Mouse (Mus musculus) midbrain, embryonic 13.5 days (tissue): Measurements from ENCODE around the gene 1700029P11Rik. TPM values are rescaled to one million over a fixed set of nuclear protein-coding genes. Genes with fewer than 3 reads are reported as not detected.

Experiments
- ATAC-seq: fragments of 200-750 bp; cut with Nextera tagmentation; 2 replicates; pipeline ENCODE4 v1.8.0; 2017; ENCODE audit warnings: mild to moderate bottlenecking, moderate TSS enrichment, moderate library complexity
- H3K27ac ChIP-seq: fragments of 300-500 bp; sonication (generic); 2 replicates; pipeline ENCODE4 v1.5.1; 2015; ENCODE audit warnings: inconsistent platforms, mild to moderate bottlenecking, moderate library complexity
- H3K27me3 ChIP-seq: fragments of 300-500 bp; sonication (generic); 2 replicates; pipeline ENCODE4 v1.6.1; 2015; ENCODE audit warnings: mild to moderate bottlenecking, inconsistent platforms
- H3K36me3 ChIP-seq: fragments of 300-500 bp; sonication (generic); 2 replicates; pipeline ENCODE4 v1.6.1; 2015; ENCODE audit warnings: mild to moderate bottlenecking, inconsistent platforms
- H3K4me1 ChIP-seq: fragments of 300-500 bp; sonication (generic); replicated peaks from 2 replicates; pipeline ENCODE4 v1.6.1; 2015; ENCODE audit warnings: inconsistent platforms
- H3K4me2 ChIP-seq: fragments of 300-500 bp; sonication (generic); replicated peaks from 2 replicates; pipeline ENCODE4 v1.6.1; 2015; ENCODE audit warnings: moderate library complexity, mild to moderate bottlenecking, inconsistent platforms
- H3K4me3 ChIP-seq: fragments of 300-500 bp; sonication (generic); replicated peaks from 2 replicates; pipeline ENCODE4 v1.5.1; 2015; ENCODE audit warnings: mild to moderate bottlenecking, inconsistent platforms
- H3K9ac ChIP-seq: fragments of 300-500 bp; sonication (generic); replicated peaks from 2 replicates; pipeline ENCODE4 v1.6.1; 2015; ENCODE audit warnings: mild to moderate bottlenecking, inconsistent platforms
- H3K9me3 ChIP-seq: fragments of 300-500 bp; sonication (generic); 2 replicates; pipeline ENCODE4 v1.6.1; 2016; ENCODE audit warnings: mild to moderate bottlenecking, inconsistent platforms
- WGBS: fragments of 180-500 bp; shearing (Covaris S2); methylation state at CpG from one replicate; pipeline ENCODE4 v1.1.7; 2015; 5-methylcytosine and 5-hydroxymethylcytosine counted together
- polyA plus RNA-seq: library from polyadenylated mRNA; unstranded; fragments of >200 nt; fragmentation: Nextera tagmentation; extraction: Ambion mirVana; gene quantifications from 2 replicates; pipeline ENCODE4 v1.2.1, GENCODE M21; 2015

Gene 1700029P11Rik
- polyA plus RNA-seq, 1 experiment from 2014 or later, result not detected

- Histone ChIP-seq H3K4me3 (no peak overlapping the region), H3K9me3 (no peaks in the 10 kb centered on the region), H3K36me3 (peaks cover 23% of the 10 kb centered on the region), H3K9ac (no peak overlapping the region), H3K27ac (no peak overlapping the region), H3K4me1 (peaks cover 32% of the 10 kb centered on the region), H3K27me3 (no peaks in the 10 kb centered on the region), H3K4me2 (no peak overlapping the region)
- ATAC-seq, result no peak
- 76% methylated on average over 4 of the region's 4 CpGs for WGBS
Measured at GRCm38 (mm10) chr15:82017461-82017860, 37.1 kb downstream of the 1700029P11Rik start.

- Histone ChIP-seq H3K9me3 (no peaks in the 10 kb centered on the region), H3K4me2 (no peak overlapping the region), H3K27me3 (no peaks in the 10 kb centered on the region), H3K27ac (no peak overlapping the region), H3K9ac (no peak overlapping the region), H3K36me3 (peaks cover 41% of the 10 kb centered on the region), H3K4me3 (no peak overlapping the region), H3K4me1 (peaks cover 23% of the 10 kb centered on the region)
- ATAC-seq, result no peak
- 90% methylated on average over 3 of the region's 3 CpGs for WGBS
Measured at GRCm38 (mm10) chr15:82019288-82019687, 38.9 kb downstream of the 1700029P11Rik start.

DNA sequence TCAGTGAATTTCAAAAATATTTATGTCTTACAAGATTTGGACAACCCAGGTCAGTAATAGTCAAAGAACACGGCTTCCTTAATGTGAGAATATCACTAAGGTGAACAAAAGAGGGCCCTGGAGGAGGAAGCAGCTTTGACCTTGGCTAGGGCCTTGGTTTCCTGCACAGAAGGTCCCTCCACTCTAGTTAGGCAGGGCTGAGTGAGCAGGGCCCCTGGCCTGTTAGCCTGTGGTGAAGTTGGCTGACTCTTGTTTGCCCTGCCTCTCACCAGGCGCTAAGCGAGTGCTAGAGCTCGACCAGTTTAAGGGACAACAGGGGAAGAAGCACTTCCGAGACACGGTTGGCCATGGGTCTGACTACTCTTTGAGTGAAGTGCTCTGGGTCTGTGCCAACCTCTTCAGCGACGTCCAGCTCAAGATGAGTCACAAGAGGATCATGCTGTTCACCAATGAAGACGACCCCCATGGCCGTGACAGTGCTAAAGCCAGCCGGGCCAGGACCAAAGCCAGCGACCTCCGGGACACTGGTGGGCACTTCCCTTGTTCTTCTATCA, 42.3 kb downstream of the 1700029P11Rik start:
- H3K9ac ChIP-seq, result no peak overlapping the region
- WGBS, result 95% methylated on average over 13 of the region's 13 CpGs
- no peak overlapping the region for H3K27ac ChIP-seq
- 0 out of 2 replicates have a peak, but pooled peaks cover under 1% of the 10 kb centered on the region for H3K4me1 ChIP-seq
- no peak for ATAC-seq
- H3K36me3 ChIP-seq, result peaks cover 74% of the 10 kb centered on the region
- H3K4me2 ChIP-seq, result no peak overlapping the region
- no peak overlapping the region for H3K4me3 ChIP-seq
- H3K27me3 ChIP-seq, result no peaks in the 10 kb centered on the region
- H3K9me3 ChIP-seq, result no peaks in the 10 kb centered on the region

GRCm38 (mm10) chr15:82023965-82024635, 43.8 kb downstream of the 1700029P11Rik start:
- no peak overlapping the region for H3K9ac ChIP-seq
- no peak overlapping the region for H3K27ac ChIP-seq
- WGBS, result 88% methylated on average over 6 of the region's 6 CpGs
- H3K4me3 ChIP-seq, result no peak overlapping the region
- ATAC-seq, result no peak
- H3K36me3 ChIP-seq, result peaks cover 85% of the 10 kb centered on the region
- no peak overlapping the region for H3K4me2 ChIP-seq
- no peaks in the 10 kb centered on the region for H3K27me3 ChIP-seq
- no peaks in the 10 kb centered on the region for H3K4me1 ChIP-seq
- H3K9me3 ChIP-seq, result no peaks in the 10 kb centered on the region

- no peak overlapping the region for H3K9ac ChIP-seq
- H3K4me2 ChIP-seq, result no peak overlapping the region
- H3K4me1 ChIP-seq, result no peaks in the 10 kb centered on the region
- no peaks in the 10 kb centered on the region for H3K27me3 ChIP-seq
- H3K9me3 ChIP-seq, result no peaks in the 10 kb centered on the region
- H3K36me3 ChIP-seq, result peaks cover 98% of the 10 kb centered on the region
- no peak overlapping the region for H3K27ac ChIP-seq
- ATAC-seq, result no peak
- 95% methylated on average over 7 of the region's 7 CpGs for WGBS
- H3K4me3 ChIP-seq, result no peak overlapping the region
Measured at GRCm38 (mm10) chr15:82027276-82027675, 46.9 kb downstream of the 1700029P11Rik start.

DNA sequence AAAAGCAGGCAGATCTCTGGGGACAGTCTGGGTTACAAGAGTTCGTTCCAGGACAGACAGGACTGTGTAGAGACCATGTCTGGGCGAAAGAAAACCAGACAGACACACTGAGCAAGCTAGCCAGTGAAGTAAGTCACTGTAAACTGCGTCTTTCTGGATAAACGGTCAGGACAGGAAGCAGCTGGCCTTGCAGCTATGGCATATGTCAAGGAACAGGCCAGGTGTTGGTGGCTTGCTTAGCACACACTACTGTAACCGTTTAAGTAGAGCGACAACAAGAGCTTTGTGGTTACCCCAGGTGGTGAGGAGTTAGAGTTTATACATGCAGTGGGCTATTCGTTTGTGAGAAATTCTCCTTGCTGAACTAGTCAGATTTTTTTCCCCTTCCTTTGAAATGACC, 47.4 kb downstream of the 1700029P11Rik start:
- H3K27ac ChIP-seq, result no peak overlapping the region
- 94% methylated on average over 7 of the region's 7 CpGs for WGBS
- H3K36me3 ChIP-seq, result peaks cover 98% of the 10 kb centered on the region
- no peaks in the 10 kb centered on the region for H3K27me3 ChIP-seq
- no peak overlapping the region for H3K4me2 ChIP-seq
- no peaks in the 10 kb centered on the region for H3K9me3 ChIP-seq
- ATAC-seq, result no peak
- no peak overlapping the region for H3K4me3 ChIP-seq
- no peaks in the 10 kb centered on the region for H3K4me1 ChIP-seq
- H3K9ac ChIP-seq, result no peak overlapping the region

Other genes starting within 250 kb of the 1700029P11Rik start
- 41.6 and 48.4 TPM in 2 replicates for gene Zc3h7b, start 235.5 kb upstream of the 1700029P11Rik start, polyA plus RNA-seq
- 140 and 145 TPM in 2 replicates for gene Rangap1, start 235.0 kb upstream of the 1700029P11Rik start, polyA plus RNA-seq
- 21.5 and 23.3 TPM in 2 replicates for gene Tef, start 178.1 kb upstream of the 1700029P11Rik start, polyA plus RNA-seq
- 16.2 and 17.7 TPM in 2 replicates for gene Tob2, start 121.7 kb upstream of the 1700029P11Rik start, polyA plus RNA-seq
- 136 and 149 TPM in 2 replicates for gene Phf5a, start 108.6 kb upstream of the 1700029P11Rik start, polyA plus RNA-seq
- 220 and 221 TPM in 2 replicates for gene Aco2, start 108.2 kb upstream of the 1700029P11Rik start, polyA plus RNA-seq
- gene Polr3h, start 54.3 kb upstream of the 1700029P11Rik start, polyA plus RNA-seq, result 69.7 and 70.1 TPM in 2 replicates
- 96.4 and 102 TPM in 2 replicates for gene Csdc2, start 43.8 kb upstream of the 1700029P11Rik start, polyA plus RNA-seq
- 40.5 and 41.2 TPM in 2 replicates for gene Pmm1, start 19.6 kb upstream of the 1700029P11Rik start, polyA plus RNA-seq
- 42.8 and 46.0 TPM in 2 replicates for gene Xrcc6, start 7.3 kb downstream of the 1700029P11Rik start, polyA plus RNA-seq
- 37.5 and 42.7 TPM in 2 replicates for gene Desi1, start 53.3 kb downstream of the 1700029P11Rik start, polyA plus RNA-seq
- 222 and 230 TPM in 2 replicates for gene Snu13, start 67.1 kb downstream of the 1700029P11Rik start, polyA plus RNA-seq
- not detected in 2 replicates for gene 4930407I10Rik, start 78.6 kb downstream of the 1700029P11Rik start, polyA plus RNA-seq
- gene Mei1, start 89.5 kb downstream of the 1700029P11Rik start, polyA plus RNA-seq, result 0.05 TPM in 1 of 2 replicates, not detected in the other
- gene Ccdc134, start 147.4 kb downstream of the 1700029P11Rik start, polyA plus RNA-seq, result 12.0 and 14.0 TPM in 2 replicates
- 225 and 230 TPM in 2 replicates for gene Srebf2, start 166.6 kb downstream of the 1700029P11Rik start, polyA plus RNA-seq
- gene Shisa8, start 232.3 kb downstream of the 1700029P11Rik start, polyA plus RNA-seq, result 0.50 and 0.70 TPM in 2 replicates
- gene Tnfrsf13c, start 243.8 kb downstream of the 1700029P11Rik start, polyA plus RNA-seq, result not detected in 2 replicates